Mouse (Mus musculus): ENCODE measurements around the gene Llcfc1. TPM values are rescaled to one million over a fixed set of nuclear protein-coding genes. Genes with fewer than 3 reads are reported as not detected.

Gene Llcfc1
- polyA plus RNA-seq, 1 experiment from 2014 or later, result not detected

DNA sequence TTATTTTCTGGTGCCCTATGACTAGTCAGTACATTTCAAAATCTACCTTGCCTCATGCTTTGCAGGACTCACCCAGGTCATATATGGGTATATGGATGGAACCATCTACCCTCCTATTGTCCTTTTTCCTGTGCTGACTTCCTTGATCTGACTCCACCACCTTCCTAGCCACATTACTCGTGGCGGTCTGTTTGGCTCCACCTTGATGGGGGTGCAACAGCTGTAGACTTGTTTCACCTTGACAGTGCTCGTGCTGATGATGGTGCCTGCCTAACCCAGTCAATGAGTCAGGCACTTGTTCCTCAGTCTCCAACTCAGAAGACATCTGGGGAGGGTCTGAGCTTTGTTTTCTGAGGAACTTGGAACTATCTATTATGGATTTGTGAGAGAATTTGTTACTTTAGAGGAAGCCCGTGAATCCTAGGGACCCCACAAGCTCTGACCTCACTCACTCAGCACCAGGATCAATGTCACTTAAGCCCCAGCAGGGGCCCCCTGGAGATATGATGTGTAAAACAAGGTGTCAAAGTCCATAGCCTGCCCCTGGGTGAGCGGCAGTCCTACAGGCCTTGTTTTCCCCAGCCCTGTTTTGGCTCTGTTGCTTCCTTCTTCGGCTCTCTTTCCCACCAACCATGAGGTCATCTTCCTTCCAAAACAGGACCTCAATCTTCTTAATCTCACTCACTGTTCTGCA, 42.9 kb upstream of the Llcfc1 start:
- 67% methylated on average over 6 of the region's 6 CpGs for WGBS
- H3K9me3 ChIP-seq (ENCODE audit: low read length), result no peaks in the 10 kb centered on the region
- no peaks in the 10 kb centered on the region for H3K4me1 ChIP-seq (ENCODE audit: insufficient read depth, low read depth, low read length)
- H3K4me2 ChIP-seq (replicated peaks; ENCODE audit: low read depth, low read length), result no peak overlapping the region
- no peaks in the 10 kb centered on the region for H3K27me3 ChIP-seq (replicated peaks; ENCODE audit: insufficient read depth, low read length)
- H3K36me3 ChIP-seq (ENCODE audit: insufficient read depth, low read length), result no peaks in the 10 kb centered on the region
- no peak overlapping the region for H3K9ac ChIP-seq (replicated peaks; ENCODE audit: low read depth)
- no peak for TF ChIP-seq EP300 (IDR thresholded peaks at IDR 0.05)
- TF ChIP-seq CTCF (IDR thresholded peaks at IDR 0.05), result no peak
- DNase-seq (ENCODE audit: low spot score) (no peak), ATAC-seq (no peak)
- H3K4me3 ChIP-seq (ENCODE audit: low read depth, low read length), result no peak overlapping the region
- H3K27ac ChIP-seq (ENCODE audit: low read length), result no peak overlapping the region

DNA sequence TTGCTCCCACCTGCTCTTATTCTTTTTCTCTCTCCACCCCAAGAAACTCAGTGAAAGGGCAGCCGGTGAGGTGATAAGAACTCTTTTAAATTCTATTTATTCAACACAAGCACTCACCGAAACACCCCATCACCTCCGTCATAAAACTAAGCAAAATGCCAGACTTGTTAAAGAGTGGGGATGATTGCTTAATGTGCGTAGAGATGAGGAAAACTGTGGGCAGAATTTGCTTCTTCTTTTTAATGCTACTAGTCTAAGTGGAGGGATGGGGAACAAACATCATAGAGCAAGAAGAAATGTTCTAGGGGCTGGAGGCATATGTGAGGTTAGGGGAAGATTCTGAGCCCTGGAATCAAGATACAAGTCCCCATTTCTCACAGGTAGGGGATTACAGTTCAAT, 41.5 kb upstream of the Llcfc1 start:
- TF ChIP-seq EP300 (IDR thresholded peaks at IDR 0.05) (no peak), CTCF (IDR thresholded peaks at IDR 0.05) (no peak)
- peak; percentile 25 for DNase-seq (ENCODE audit: low spot score)
- no peak overlapping the region for H3K4me3 ChIP-seq (ENCODE audit: low read depth, low read length)
- H3K9me3 ChIP-seq (ENCODE audit: low read length), result no peaks in the 10 kb centered on the region
- peak overlapping the region; percentile 73 for H3K27ac ChIP-seq (ENCODE audit: low read length)
- no peaks in the 10 kb centered on the region for H3K27me3 ChIP-seq (replicated peaks; ENCODE audit: insufficient read depth, low read length)
- peak; percentile 39 for ATAC-seq
- H3K4me2 ChIP-seq (replicated peaks; ENCODE audit: low read depth, low read length), result no peak overlapping the region
- 37% methylated on average over 4 of the region's 4 CpGs for WGBS
- no peak overlapping the region for H3K9ac ChIP-seq (replicated peaks; ENCODE audit: low read depth)
- no peaks in the 10 kb centered on the region for H3K4me1 ChIP-seq (ENCODE audit: insufficient read depth, low read depth, low read length)
- H3K36me3 ChIP-seq (ENCODE audit: insufficient read depth, low read length), result no peaks in the 10 kb centered on the region

DNA sequence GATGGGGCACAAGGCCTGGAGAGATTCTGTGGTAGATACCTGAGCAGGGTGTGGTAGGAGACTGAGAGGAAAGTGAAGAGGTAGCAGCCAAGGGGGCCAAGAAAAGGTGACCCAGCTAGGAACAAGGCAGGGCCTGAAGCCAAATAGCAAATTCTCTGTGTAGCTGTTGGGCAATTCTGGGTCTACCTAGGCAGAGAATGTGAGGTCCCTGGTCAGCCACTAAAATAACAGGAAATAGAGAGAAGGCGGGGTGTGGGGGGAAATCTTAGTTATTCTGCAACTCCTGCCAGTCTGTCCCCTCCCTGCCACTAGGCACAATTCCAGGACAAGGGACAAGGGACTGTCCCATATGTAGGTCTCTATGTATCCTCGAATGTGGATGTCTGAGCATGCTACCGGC, 41.0 kb upstream of the Llcfc1 start:
- Histone ChIP-seq H3K4me3 (ENCODE audit: low read depth, low read length) (no peak overlapping the region), H3K9me3 (ENCODE audit: low read length) (no peaks in the 10 kb centered on the region), H3K36me3 (ENCODE audit: insufficient read depth, low read length) (no peaks in the 10 kb centered on the region), H3K4me1 (ENCODE audit: insufficient read depth, low read depth, low read length) (no peaks in the 10 kb centered on the region), H3K9ac (replicated peaks; ENCODE audit: low read depth) (no peak overlapping the region), H3K27ac (ENCODE audit: low read length) (peak overlapping the region; percentile 73), H3K27me3 (replicated peaks; ENCODE audit: insufficient read depth, low read length) (no peaks in the 10 kb centered on the region), H3K4me2 (replicated peaks; ENCODE audit: low read depth, low read length) (no peak overlapping the region)
- TF ChIP-seq CTCF (IDR thresholded peaks at IDR 0.05) (no peak), EP300 (IDR thresholded peaks at IDR 0.05) (peak; percentile 46)
- WGBS, result 49% methylated on average over 3 of the region's 3 CpGs
- ATAC-seq, result peak; percentile 92
- peak; percentile 86 for DNase-seq (ENCODE audit: low spot score)

DNA sequence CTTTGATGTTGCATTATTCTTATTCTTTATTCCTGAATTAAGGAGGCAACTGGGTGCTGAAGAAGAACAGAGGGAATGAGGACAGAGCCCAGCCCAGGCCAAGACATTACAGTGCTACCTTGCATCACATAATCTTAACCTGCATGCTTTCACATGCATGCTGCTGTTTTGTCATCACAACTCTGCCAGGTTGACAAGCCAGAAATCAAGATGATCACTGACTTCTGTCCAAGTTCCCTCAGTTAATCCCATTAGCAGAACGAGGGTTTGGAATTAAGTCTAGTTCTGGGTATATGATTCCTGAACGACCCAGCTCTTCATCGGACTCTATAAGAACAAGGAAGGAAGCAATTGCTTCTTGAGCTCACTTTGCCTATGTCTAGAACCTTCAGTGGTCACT, 38.0 kb upstream of the Llcfc1 start:
- DNase-seq (ENCODE audit: low spot score), result no peak
- no peak for TF ChIP-seq CTCF (IDR thresholded peaks at IDR 0.05)
- no peak for TF ChIP-seq EP300 (IDR thresholded peaks at IDR 0.05)
- Histone ChIP-seq H3K9me3 (ENCODE audit: low read length) (no peaks in the 10 kb centered on the region), H3K4me2 (replicated peaks; ENCODE audit: low read depth, low read length) (no peak overlapping the region), H3K36me3 (ENCODE audit: insufficient read depth, low read length) (no peaks in the 10 kb centered on the region), H3K27ac (ENCODE audit: low read length) (no peak overlapping the region), H3K4me1 (ENCODE audit: insufficient read depth, low read depth, low read length) (no peaks in the 10 kb centered on the region), H3K27me3 (replicated peaks; ENCODE audit: insufficient read depth, low read length) (no peaks in the 10 kb centered on the region), H3K4me3 (ENCODE audit: low read depth, low read length) (no peak overlapping the region), H3K9ac (replicated peaks; ENCODE audit: low read depth) (no peak overlapping the region)
- no peak for ATAC-seq
- 83% methylated on average over 3 of the region's 3 CpGs for WGBS

DNA sequence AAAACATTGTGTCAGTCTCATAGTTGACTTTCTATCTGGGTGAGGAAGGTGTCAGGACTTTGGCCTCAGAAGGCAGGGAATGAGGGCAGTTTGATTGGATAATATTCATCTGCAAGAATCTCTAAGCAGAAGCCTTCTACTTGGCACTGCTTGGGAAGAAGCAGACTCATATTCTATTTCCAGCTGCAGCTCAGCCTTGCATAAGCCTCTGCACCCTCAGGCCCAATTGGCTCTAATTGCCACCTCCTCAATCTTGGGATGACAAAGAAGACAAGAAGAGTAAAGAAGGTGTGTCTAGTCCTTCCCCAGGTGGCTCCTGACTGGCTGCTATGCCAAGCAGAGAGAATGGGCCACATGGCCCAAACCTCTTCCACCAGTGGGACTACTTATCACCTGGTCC, 37.6 kb upstream of the Llcfc1 start:
- Histone ChIP-seq H3K9ac (replicated peaks; ENCODE audit: low read depth) (no peak overlapping the region), H3K27me3 (replicated peaks; ENCODE audit: insufficient read depth, low read length) (no peaks in the 10 kb centered on the region), H3K27ac (ENCODE audit: low read length) (no peak overlapping the region), H3K4me3 (ENCODE audit: low read depth, low read length) (no peak overlapping the region), H3K36me3 (ENCODE audit: insufficient read depth, low read length) (no peaks in the 10 kb centered on the region), H3K9me3 (ENCODE audit: low read length) (no peaks in the 10 kb centered on the region), H3K4me2 (replicated peaks; ENCODE audit: low read depth, low read length) (no peak overlapping the region), H3K4me1 (ENCODE audit: insufficient read depth, low read depth, low read length) (no peaks in the 10 kb centered on the region)
- TF ChIP-seq EP300 (IDR thresholded peaks at IDR 0.05) (no peak), CTCF (IDR thresholded peaks at IDR 0.05) (no peak)
- no peak for ATAC-seq
- no peak for DNase-seq (ENCODE audit: low spot score)

DNA sequence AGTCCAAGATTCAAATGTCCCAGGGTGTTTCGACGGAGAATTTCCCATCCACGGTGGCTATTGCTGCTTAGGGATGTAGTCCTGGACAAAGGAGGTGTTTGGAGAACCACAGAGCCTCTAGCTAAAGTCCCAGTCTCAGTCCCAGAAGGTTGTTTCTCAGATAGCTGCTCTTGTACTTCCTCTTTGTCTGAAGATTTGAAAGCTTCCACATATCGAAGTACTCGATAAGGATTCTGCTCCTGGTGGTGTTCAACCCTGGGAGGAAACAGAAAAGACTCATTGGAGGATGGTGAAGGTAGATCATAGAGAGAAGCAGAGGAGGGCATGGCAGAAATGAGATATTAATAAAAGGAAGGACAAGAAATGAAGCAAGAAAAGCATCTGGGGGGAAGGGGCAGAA, 31.1 kb upstream of the Llcfc1 start:
- DNase-seq (ENCODE audit: low spot score) (no peak), ATAC-seq (no peak)
- no peaks in the 10 kb centered on the region for H3K4me1 ChIP-seq (ENCODE audit: insufficient read depth, low read depth, low read length)
- H3K4me2 ChIP-seq (replicated peaks; ENCODE audit: low read depth, low read length), result no peak overlapping the region
- H3K27ac ChIP-seq (ENCODE audit: low read length), result no peak overlapping the region
- 92% methylated on average over 5 of the region's 5 CpGs for WGBS
- TF ChIP-seq CTCF (IDR thresholded peaks at IDR 0.05) (no peak), EP300 (IDR thresholded peaks at IDR 0.05) (no peak)
- no peak overlapping the region for H3K4me3 ChIP-seq (ENCODE audit: low read depth, low read length)
- H3K27me3 ChIP-seq (replicated peaks; ENCODE audit: insufficient read depth, low read length), result no peaks in the 10 kb centered on the region
- H3K9ac ChIP-seq (replicated peaks; ENCODE audit: low read depth), result no peak overlapping the region
- no peaks in the 10 kb centered on the region for H3K36me3 ChIP-seq (ENCODE audit: insufficient read depth, low read length)
- H3K9me3 ChIP-seq (ENCODE audit: low read length), result no peaks in the 10 kb centered on the region

DNA sequence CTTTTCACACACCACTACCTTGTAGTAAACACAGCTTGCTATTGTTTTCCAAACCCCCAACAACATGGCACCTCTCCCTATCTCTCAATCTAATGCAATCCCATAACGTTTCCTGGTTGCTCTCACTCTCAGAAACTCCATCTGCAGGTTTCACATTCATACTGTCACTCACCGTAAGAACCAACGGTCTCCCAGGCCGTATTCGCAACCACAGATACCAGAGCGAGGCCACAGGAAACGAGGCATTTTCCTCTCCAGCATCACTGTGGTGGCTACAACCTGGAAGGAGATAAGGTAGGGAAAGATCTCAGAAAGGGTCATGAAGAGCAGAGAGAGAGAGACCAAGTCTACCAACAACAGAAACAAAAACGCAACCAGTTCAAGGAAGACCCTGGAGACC, 29.6 kb upstream of the Llcfc1 start:
- Histone ChIP-seq H3K4me1 (ENCODE audit: insufficient read depth, low read depth, low read length) (no peaks in the 10 kb centered on the region), H3K9me3 (ENCODE audit: low read length) (no peaks in the 10 kb centered on the region)
- WGBS, result 70% methylated on average over 8 of the region's 8 CpGs

More for the DNA sequence above, 29.6 kb upstream of the Llcfc1 start:
- no peaks in the 10 kb centered on the region for H3K27me3 ChIP-seq (replicated peaks; ENCODE audit: insufficient read depth, low read length)
- H3K4me3 ChIP-seq (ENCODE audit: low read depth, low read length), result no peak overlapping the region
- no peak overlapping the region for H3K27ac ChIP-seq (ENCODE audit: low read length)
- H3K4me2 ChIP-seq (replicated peaks; ENCODE audit: low read depth, low read length), result no peak overlapping the region
- H3K36me3 ChIP-seq (ENCODE audit: insufficient read depth, low read length), result no peaks in the 10 kb centered on the region
- no peak overlapping the region for H3K9ac ChIP-seq (replicated peaks; ENCODE audit: low read depth)
- DNase-seq (ENCODE audit: low spot score), result no peak
- ATAC-seq, result no peak
- no peak for TF ChIP-seq EP300 (IDR thresholded peaks at IDR 0.05)
- no peak for TF ChIP-seq CTCF (IDR thresholded peaks at IDR 0.05)
